Mouse (Mus musculus) intestine, embryonic 16.5 days (tissue): ENCODE measurements at regions not wholly inside any gene's neighbourhood (a gene's known extent, or its start where the extent isn't known, plus 50 kb on each side); places are given as distances from the start of the nearest gene placed in this dataset.

ENCODE experiments used
- ATAC-seq: fragments of 200-750 bp; cut with Nextera tagmentation; 2 replicates; pipeline ENCODE4 v1.8.0; 2017; ENCODE audit warnings: moderate TSS enrichment, moderate library complexity
- H3K27ac ChIP-seq: fragments of 300-500 bp; sonication (generic); 2 replicates; pipeline ENCODE4 v1.5.1; 2014; ENCODE audit warnings: mild to moderate bottlenecking, low read length
- H3K27me3 ChIP-seq: fragments of 300-500 bp; sonication (generic); replicated peaks from 2 replicates; pipeline ENCODE4 v1.6.1; 2014; ENCODE audit warnings: low read length, control low read depth, mixed read lengths; ENCODE audit not compliant: control insufficient read depth, insufficient read depth
- H3K36me3 ChIP-seq: fragments of 300-500 bp; sonication (generic); 2 replicates; pipeline ENCODE4 v1.6.1; 2014; ENCODE audit warnings: low read length, control low read depth; ENCODE audit not compliant: control insufficient read depth, insufficient read depth
- H3K4me1 ChIP-seq: fragments of 300-500 bp; sonication (generic); 2 replicates; pipeline ENCODE4 v1.6.1; 2014; ENCODE audit warnings: low read length, control low read depth, mixed read lengths; ENCODE audit not compliant: control insufficient read depth, insufficient read depth
- H3K4me2 ChIP-seq: fragments of 300-500 bp; sonication (generic); 2 replicates; pipeline ENCODE4 v1.6.1; 2014; ENCODE audit warnings: low read depth, low read length, control low read depth
- H3K4me3 ChIP-seq: fragments of 300-500 bp; sonication (generic); 2 replicates; pipeline ENCODE4 v1.5.1; 2014; ENCODE audit warnings: mild to moderate bottlenecking, low read length
- H3K9ac ChIP-seq: fragments of 300-500 bp; sonication (generic); 2 replicates; pipeline ENCODE4 v1.6.1; 2014; ENCODE audit warnings: low read depth, low read length
- H3K9me3 ChIP-seq: fragments of 300-500 bp; sonication (generic); 2 replicates; pipeline ENCODE4 v1.6.1; 2016; ENCODE audit warnings: low read length, control low read depth; ENCODE audit not compliant: control insufficient read depth
- WGBS: fragments of 180-500 bp; shearing (Covaris S2); extraction: QIAGEN DNeasy Blood & Tissue Kit; methylation state at CpG from one replicate; pipeline ENCODE4 v1.1.7; 2014; 5-methylcytosine and 5-hydroxymethylcytosine counted together

- no peaks in the 10 kb centered on the region for H3K4me1 ChIP-seq
- H3K4me3 ChIP-seq = no peak overlapping the region
- no peak overlapping the region for H3K9ac ChIP-seq
- no peak for ATAC-seq
- H3K27me3 ChIP-seq = no peaks in the 10 kb centered on the region
- H3K9me3 ChIP-seq = no peaks in the 10 kb centered on the region
- H3K36me3 ChIP-seq = no peaks in the 10 kb centered on the region
- no peak overlapping the region for H3K4me2 ChIP-seq
- H3K27ac ChIP-seq = no peak overlapping the region
Observed at GRCm38 (mm10) chrX:82741478-82741877, 207.2 kb upstream of the Dmd start.

- no peak for ATAC-seq
- Histone ChIP-seq H3K4me2 (no peak overlapping the region), H3K27me3 (no peaks in the 10 kb centered on the region), H3K9me3 (no peaks in the 10 kb centered on the region), H3K36me3 (no peaks in the 10 kb centered on the region), H3K27ac (no peak overlapping the region), H3K4me3 (no peak overlapping the region), H3K9ac (no peak overlapping the region), H3K4me1 (no peaks in the 10 kb centered on the region)
- WGBS = 62% methylated on average over 2 of the region's 2 CpGs
Observed at GRCm38 (mm10) chrX:82764204-82764603, 184.5 kb upstream of the Dmd start.

DNA sequence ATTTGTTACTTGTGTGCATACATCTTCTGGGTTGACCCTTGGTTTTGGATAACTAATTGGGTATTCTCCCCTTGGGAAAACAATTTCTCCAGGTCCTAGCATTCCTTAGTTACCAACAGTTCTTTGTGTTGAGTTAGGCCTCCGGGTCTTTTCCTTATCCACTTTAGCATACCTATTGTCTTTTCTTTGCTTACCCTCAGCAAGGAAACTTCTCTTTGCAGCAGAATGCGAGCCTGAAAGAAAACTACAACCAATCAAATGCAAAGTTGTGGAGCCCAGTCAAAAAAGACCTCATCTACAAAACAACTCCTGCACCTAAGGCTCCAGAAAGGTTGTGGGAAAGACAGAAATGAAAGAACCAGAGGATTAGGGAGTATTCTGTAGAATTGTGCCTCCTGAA lies 139.5 kb upstream of the Dmd start:
- no peak overlapping the region for H3K27ac ChIP-seq
- no peak for ATAC-seq
- H3K36me3 ChIP-seq = no peaks in the 10 kb centered on the region
- H3K9ac ChIP-seq = no peak overlapping the region
- no peaks in the 10 kb centered on the region for H3K4me1 ChIP-seq
- H3K4me2 ChIP-seq = no peak overlapping the region
- no peak overlapping the region for H3K4me3 ChIP-seq
- no peaks in the 10 kb centered on the region for H3K9me3 ChIP-seq
- 35% methylated on average over 2 of the region's 2 CpGs for whole genome bisulfite sequencing
- H3K27me3 ChIP-seq = no peaks in the 10 kb centered on the region

DNA sequence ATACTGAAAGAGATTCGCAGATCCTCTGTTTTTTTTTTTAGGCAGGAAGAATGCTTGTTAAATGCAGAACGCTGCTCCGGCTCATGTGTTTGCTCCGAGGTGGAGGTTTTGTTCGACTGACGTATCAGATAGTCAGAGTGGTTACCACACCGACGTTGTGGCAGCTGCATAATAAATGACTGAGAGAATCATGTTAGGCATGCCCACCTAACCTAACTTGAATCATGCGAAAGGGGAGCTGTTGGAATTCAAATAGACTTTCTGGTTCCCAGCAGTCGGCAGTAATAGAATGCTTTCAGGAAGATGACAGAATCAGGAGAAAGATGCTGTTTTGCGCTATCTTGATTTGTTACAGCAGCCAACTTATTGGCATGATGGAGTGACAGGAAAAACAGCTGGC lies 134.1 kb upstream of the Dmd start:
- WGBS = 20% methylated on average over 11 of the region's 11 CpGs
- Histone ChIP-seq H3K9me3 (no peaks in the 10 kb centered on the region), H3K36me3 (no peaks in the 10 kb centered on the region), H3K4me1 (no peaks in the 10 kb centered on the region), H3K9ac (no peak overlapping the region), H3K27me3 (no peaks in the 10 kb centered on the region), H3K4me3 (peak overlapping the region; percentile 24; the same call in 1 of the 2 replicates), H3K27ac (no peak overlapping the region), H3K4me2 (peak overlapping the region; percentile 37; the same call in 1 of the 2 replicates)
- ATAC-seq = no peak

DNA sequence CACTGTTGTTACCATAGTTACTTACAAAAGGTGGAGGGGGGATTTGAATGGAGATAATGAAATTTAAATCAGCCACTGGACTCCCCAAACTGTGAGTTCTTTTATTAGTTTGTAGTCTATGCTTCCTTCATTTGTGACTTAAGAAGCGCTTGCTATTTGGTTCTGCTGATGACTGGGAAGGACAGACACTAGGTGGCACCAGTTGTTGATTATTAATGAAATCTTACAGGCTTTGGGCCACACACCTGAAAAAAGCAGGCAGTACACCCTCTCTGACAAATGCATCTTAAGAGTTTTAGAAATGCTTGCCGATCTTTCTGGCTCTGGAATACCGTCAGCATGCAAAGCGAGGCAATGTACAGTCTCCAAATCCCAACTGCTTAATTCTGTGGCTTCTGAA lies 131.6 kb upstream of the Dmd start:
- Histone ChIP-seq H3K4me1 (no peaks in the 10 kb centered on the region), H3K27ac (no peak overlapping the region), H3K9me3 (no peaks in the 10 kb centered on the region), H3K27me3 (no peaks in the 10 kb centered on the region), H3K36me3 (no peaks in the 10 kb centered on the region), H3K4me3 (no peak overlapping the region), H3K9ac (no peak overlapping the region), H3K4me2 (no peak overlapping the region)
- ATAC-seq = no peak
- 56% methylated on average over 4 of the region's 4 CpGs for WGBS

DNA sequence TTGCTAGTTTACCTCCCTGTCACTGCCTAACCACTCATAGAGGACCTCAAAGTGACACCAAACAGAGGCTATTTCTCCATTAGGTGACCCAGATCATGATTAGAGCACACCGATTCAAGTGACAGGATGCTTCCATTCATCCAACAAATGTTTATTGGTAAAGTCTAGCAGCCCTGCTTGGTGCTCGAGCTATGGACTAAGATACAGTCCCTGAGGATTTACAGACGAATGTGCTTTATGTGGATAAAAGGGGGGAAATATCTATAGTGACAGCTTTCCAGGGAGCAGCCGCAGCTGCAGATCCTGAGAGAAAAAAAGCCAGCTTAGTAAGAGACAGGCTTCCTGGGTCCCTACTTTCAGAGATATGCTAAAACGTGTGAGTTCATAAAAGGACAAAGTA lies 125.1 kb upstream of the Dmd start:
- Histone ChIP-seq H3K9ac (no peak overlapping the region), H3K27me3 (no peaks in the 10 kb centered on the region), H3K27ac (no peak overlapping the region), H3K36me3 (no peaks in the 10 kb centered on the region), H3K4me3 (no peak overlapping the region), H3K4me2 (no peak overlapping the region), H3K4me1 (no peaks in the 10 kb centered on the region), H3K9me3 (no peaks in the 10 kb centered on the region)
- ATAC-seq = no peak
- WGBS = 47% methylated on average over 5 of the region's 5 CpGs

- H3K27ac ChIP-seq = no peak overlapping the region
- no peak overlapping the region for H3K9ac ChIP-seq
- WGBS = 31% methylated on average over 1 of the region's 1 CpGs
- ATAC-seq = no peak
- H3K27me3 ChIP-seq = no peaks in the 10 kb centered on the region
- H3K4me1 ChIP-seq = no peaks in the 10 kb centered on the region
- H3K4me2 ChIP-seq = no peak overlapping the region
- no peaks in the 10 kb centered on the region for H3K36me3 ChIP-seq
- no peaks in the 10 kb centered on the region for H3K9me3 ChIP-seq
- H3K4me3 ChIP-seq = no peak overlapping the region
Observed at GRCm38 (mm10) chrX:82866116-82866515, 82.6 kb upstream of the Dmd start.
